Mouse (Mus musculus): ENCODE measurements at regions not wholly inside any gene's neighbourhood (a gene's known extent, or its start where the extent isn't known, plus 50 kb on each side); places are given as distances from the start of the nearest gene placed in this dataset.
A peak's percentile ranks its signal among the peaks of the same experiment; 100 is the strongest.

DNA sequence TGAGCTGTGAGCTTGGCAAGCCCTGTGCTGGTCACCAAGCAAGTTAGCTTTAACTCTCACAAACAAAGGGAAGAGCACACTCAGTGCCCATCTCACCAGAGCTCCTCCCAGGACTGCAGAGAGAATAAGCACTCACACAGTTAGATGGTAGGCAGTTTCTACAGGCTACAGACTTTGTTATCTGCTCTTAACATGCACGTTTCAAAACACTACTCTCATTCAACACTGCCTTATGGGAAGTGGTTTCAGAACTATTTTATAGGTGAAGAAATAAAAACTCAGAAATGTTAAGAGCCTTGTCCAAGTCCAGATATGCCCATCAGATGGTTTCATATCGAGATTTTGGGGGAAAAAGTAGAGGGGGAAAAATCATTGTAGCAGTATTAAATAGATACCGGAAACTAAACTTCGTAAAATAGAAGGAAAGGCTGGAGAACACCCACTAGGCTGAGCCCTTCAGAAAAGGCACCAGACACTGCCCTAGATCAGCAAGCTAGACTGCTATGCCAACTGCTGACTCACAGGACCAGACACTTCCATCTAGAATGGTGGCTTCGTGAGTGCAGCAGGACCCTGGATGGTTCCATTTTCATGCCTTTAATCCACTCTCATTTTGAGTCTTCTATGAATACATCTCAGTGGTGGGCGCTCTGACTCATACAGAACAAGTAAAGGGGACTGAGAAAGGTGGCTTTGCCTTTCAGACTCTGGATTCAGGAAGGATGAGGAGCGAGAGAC lies 51.3 kb upstream of the Serbp1 start:
- no peak for DNase-seq (ENCODE audit: low spot score)

DNA sequence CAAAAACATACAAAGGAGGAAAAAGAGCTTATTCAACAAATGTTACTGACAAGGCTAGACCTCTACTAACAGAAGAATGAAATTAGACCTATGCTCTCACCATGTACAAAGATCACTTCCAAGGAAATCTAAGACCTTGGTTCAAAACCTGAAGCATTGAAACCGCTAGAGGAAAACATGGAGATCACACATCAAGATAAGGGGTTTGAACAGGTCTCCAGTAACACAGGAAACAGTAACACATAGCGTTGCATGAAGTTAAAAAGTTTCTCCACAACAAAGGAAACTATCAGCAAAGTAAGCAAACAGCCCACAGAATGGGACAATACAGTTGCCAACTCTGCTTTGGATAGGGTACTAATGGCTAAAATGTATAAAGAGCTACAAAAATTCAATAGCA lies 53.3 kb upstream of the Serbp1 start:
- no peak for DNase-seq (ENCODE audit: low spot score)

DNA sequence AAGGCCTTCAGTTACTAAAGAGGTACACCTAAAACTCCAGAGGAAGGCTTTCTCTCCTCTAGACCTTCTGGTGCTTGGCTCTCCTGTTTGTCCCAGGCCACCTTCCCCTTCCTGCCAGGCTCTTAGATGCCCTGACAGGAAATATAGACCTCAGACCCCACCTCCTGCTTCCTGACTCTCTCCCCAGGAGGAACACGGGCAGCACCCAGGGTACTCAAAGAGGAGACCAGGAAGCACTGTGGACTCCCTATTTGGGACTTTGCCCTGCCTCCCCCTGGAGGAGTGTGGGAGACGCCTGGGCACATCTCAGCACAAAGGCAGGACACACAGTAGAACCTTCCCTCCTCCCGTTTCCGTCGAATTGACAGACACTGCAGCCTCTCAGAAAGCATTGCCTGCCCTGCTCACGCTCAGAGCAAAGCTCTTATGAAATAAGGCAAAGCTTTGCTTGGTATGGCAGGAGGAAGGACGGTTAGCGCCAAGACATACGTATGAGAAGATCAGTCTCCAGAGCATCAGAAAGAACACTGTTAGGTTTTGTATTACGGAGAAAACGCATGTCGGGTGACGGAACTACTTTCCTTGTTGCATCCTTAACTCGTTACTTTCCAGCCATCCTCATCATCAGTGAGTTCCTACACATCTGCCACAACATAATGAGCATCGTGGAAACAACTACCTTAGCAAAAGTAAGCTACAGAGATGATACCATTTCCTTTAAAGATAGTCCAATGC lies 54.3 kb upstream of the Serbp1 start:
- DNase-seq (ENCODE audit: low spot score) = no peak

DNA sequence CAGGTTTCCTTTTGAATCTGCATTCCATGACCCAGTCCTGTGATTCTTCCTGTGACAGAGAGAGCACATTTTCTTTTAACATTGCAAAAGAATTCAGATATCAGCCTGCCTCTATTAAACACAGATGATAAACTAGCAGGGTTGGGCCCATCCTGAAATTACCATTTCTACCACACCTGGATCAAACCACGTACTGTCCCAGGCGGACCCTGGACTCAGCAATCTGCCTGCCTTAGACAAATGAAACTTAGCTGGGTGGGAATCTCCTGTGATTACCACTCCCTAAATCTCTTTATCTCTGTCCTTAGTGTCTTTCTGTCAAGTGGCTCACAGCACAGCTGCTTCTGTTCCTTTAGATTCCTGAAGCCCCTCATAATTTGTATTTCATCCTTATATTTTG lies 55.5 kb upstream of the Serbp1 start:
- no peak for DNase-seq (ENCODE audit: low spot score)

DNA sequence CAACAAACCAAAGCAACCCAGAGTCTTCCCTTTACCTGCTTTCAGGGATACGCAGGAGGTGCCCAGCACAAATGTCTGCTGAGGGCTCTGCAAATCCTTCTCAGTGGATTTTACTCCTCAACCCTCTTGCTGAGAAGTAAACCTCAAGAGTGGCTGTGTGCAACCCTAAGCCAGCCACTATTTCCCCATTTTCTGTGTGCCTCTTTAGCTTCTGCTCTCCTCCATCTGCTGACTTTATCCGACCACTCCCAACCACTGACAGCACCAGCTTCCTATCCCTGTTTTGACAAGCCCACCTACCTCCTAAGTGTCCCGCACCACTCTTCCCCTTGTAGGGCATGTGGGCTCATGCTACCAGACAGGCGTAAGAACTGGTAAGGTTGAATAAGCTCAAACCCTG lies 56.5 kb upstream of the Serbp1 start:
- DNase-seq (ENCODE audit: low spot score) = no peak

DNA sequence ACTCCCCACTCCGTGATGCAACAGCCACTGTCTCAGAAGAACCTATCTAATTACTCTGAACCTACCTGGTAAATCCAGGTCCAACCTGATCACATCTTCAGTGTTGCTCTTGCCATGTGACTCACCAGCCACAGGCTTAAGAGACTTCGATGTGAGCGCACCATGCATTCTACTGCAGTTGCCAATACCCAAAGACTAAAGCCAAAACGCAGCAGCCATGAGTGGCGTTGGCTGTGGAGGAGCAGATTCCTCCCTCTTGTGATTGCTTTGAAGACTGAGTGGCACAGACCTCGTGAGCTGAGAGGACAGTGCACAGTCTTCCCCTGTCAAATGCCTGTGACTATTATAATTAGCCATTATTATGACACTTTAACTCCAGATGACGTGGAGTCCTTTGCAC lies 58.6 kb upstream of the Serbp1 start:
- DNase-seq (ENCODE audit: low spot score) = no peak

DNA sequence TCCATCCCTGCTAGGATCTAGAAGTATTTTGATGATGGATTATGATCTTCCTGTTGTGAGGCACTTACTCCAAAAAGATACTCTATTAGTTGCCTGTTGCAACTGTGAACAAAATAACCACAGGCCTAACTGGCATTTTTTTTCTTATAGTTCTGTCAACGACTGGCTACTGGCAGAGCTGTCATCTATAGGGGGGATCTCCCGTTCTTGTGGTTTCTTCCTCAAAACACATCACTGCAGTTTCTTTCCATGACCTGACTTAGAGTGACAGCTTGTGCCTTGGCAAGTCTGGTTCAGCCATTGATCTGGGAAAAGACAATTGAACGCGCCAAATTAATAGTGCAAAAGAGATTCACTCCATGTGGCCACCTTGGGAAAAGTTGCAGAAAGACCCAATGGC lies 59.4 kb upstream of the Serbp1 start:
- DNase-seq (ENCODE audit: low spot score) = no peak

DNA sequence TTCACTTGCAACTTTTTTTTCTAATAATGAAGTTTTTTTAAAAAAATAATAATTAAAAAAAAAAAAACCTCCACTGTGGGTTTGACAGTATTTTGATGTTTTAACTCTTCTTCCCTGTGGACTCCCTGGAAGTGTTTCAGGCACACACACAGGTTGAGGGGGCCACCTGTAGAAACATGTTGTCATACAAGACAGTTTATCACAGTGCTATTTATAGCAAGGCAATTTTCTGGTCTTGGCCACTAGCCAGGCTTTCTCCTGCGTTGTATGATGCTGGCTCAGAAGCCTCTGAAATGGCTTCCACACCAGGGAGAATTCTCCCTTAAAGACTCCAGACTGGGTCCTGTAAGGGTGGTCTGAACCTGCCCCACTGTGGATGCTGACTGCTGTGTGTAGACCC lies 59.9 kb upstream of the Serbp1 start:
- DNase-seq (ENCODE audit: low spot score) = no peak

DNA sequence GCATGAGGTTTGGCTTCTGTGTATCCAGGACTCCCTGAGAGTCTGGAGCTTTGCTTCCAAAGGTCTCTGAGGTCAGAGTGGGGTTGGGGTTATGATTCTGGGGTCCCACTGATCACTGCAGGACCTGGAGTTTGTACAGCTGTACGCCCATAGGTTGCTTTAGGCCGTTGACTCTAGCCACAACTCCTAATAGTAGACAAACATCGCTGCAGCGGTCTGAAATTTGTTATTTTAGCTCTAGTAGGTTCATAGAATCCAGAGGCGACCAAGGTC lies 67.4 kb upstream of the Serbp1 start:
- no peak for DNase-seq (ENCODE audit: low spot score)

DNA sequence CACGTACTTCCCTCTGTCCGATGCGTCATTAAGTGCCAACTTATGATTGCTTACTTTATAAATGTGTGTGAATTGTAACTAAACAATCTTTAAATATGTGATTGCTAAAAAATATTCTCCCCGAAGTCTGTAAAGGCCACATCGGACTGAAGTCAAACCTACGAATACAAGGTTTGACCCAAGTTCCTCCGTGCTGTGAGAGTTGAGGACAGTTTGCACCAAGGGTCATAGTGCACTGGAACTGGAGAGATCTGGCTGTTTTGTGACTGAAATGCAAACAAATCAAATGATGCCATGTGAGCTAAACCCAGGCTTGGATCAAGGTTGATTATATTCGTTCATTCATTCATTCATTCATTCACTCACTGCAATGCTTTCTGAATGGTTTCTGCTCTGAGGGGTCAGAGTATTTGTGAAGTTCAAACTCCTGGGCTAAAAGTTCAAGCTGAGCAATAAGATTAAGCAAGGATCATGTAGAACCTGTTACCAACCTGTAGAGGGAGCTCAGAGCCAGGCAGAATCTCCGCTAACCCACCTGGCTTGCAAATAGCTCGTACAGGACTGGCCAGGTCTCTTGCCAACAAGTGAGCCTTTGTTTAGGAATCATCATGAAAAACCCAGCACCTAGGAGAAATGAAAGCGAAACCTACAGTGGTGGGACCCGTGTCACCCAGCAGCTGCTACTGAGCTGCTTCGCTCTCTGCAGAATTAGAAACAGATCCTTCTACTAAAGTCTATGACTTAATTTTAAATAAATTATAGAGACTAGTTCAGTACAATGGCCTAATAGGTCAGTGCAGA lies 67.9 kb upstream of the Serbp1 start:
- DNase-seq (ENCODE audit: low spot score) = peak; percentile 81

DNA sequence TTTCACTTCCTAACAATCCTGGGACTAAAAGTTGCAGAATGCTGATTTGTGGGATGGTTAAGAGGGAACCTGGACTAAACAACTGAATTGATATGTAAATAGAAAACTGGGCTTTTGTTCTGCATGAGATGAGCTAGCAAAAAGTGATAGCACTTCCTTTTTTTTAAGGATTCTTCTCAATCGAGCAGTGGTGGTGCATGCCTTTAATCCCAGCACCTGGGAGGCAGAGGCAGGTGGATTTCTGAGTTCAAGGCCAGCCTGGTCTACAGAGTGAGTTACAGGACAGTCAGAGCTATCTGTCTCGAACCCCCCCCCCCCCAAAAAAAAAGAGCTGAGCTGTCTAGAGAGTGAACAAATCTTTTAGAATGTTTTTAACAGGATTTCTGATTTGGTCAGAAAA lies 69.2 kb upstream of the Serbp1 start:
- no peak for DNase-seq (ENCODE audit: low spot score)

DNA sequence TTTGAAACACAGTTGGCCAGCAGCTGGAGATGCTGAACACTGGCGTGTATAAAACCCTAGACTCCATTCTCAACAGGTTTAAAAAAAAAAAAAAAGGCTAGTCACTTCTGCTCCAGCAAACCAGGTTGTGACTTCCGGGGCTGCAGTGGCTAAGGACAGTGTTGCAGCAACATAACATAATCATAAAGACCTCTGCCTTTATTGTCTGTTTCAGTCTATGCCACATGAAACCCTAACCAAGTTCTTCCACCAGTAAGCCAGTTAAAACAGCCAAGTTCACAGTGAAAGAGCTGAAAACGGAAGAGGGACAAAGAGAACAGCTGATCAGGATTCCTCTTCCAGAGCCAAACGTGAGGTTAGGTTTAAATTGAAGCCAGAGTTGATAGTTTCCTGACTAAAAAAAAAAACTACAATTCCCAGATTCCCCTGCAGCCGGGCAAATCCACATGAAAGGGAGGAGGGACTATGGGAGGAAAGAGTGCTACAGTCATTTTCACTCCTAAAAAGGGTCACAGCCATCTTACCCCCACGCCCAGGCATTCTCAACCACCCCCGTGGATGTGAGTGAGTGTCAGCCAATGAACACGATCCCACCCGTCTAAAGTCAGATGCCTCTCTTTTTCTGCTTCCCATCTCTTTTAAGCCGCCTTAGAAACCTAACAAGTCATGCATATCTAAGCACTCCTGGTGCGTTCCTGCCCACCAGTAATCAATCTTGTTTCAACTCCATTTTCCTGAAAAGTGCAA lies 69.8 kb upstream of the Serbp1 start:
- peak; percentile 65 for DNase-seq (ENCODE audit: low spot score)

DNA sequence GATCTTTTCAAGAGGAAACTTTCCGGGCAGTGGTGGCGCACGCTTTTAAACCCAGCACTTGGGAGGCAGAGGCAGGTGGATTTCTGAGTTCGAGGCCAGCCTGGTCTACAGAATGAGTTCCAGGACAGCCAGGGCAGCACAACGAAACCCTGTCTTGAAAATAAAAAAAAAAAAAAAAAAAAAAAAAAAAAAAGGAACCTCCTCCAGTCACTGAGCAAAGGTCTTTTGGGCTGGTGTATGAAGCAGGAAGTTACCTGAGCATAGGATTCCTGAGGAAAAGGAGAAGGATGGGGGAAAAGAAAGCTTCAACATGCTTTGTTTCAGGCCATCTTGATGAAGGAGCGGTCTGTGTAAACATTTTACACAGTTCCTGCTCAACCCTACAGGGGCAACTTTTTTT lies 72.9 kb upstream of the Serbp1 start:
- DNase-seq (ENCODE audit: low spot score) = no peak

DNA sequence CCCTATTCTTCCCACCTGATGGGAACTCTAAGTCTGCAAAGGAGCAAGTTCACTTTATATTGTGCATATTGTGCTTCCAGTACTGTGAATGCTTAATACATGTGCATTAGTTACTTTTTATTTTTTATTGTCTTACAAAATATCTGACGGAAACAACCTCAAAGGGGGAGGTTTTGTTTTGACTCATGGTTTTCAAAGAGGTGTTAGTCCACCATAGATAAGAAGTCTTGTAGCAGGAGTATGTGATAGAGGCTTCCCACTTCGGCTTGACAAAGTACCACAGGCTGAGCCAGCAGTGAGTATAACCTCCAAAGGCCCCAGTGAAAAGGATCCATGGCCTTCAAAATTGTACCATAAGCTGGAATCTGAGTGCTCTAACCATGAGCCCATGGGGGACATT lies 74.0 kb upstream of the Serbp1 start:
- DNase-seq (ENCODE audit: low spot score) = no peak

DNA sequence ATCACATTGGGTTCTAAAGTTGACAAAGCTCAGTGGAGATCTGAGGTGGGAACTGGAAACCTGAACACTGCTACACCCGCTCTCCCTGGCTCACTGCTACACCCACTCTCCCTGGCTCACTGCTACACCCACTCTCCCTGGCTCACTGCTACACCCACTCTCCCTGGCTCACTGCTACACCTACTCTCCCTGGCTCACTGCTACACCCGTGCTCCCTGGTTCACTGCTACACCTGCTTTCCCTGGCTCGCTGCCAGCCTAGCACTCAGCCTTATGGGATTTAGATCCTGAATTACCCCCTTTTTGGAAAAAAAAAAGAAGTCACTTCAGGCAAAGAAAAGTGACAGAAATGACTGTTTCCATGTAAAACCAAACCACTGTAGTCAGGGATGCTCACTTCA lies 75.2 kb upstream of the Serbp1 start:
- no peak for DNase-seq (ENCODE audit: low spot score)

DNA sequence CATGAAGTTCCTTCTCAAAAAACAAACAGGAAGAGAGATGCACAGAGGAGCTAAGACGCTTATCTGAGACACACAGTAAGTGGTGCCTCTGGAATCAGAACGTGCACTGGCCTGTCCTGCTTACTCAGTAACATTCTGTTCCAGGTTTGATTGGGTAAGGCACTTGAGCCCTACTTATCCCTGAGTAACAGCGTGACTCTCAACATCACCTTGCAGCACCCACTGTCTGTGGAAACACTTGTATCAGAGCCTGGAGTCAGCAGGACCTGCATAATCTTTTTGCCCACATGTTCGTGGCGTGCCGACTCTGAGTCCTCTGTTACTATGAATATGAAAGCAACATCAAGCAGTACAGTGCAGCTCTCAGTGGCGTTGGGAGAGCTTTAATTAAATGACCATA lies 76.4 kb upstream of the Serbp1 start:
- no peak for DNase-seq (ENCODE audit: low spot score)

DNA sequence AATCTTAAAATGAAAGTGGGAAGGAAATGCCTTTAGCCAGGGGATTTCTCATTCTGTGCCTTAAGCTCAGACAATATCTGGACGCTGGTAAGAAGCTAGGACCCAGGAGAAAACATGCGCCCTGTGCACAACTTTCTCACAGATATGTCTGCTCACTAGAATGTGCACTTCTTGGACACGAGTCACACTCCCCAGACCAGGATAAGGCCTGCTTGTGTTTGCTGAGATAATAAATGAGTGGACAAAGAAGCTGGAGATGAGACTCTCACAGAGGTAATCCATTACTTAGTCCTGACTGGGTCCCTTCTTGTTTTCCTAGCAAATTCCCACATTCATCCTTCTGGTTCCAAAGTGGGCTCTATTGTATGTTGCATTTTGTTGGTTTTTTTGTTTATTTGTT lies 77.4 kb upstream of the Serbp1 start:
- no peak for DNase-seq (ENCODE audit: low spot score)

DNA sequence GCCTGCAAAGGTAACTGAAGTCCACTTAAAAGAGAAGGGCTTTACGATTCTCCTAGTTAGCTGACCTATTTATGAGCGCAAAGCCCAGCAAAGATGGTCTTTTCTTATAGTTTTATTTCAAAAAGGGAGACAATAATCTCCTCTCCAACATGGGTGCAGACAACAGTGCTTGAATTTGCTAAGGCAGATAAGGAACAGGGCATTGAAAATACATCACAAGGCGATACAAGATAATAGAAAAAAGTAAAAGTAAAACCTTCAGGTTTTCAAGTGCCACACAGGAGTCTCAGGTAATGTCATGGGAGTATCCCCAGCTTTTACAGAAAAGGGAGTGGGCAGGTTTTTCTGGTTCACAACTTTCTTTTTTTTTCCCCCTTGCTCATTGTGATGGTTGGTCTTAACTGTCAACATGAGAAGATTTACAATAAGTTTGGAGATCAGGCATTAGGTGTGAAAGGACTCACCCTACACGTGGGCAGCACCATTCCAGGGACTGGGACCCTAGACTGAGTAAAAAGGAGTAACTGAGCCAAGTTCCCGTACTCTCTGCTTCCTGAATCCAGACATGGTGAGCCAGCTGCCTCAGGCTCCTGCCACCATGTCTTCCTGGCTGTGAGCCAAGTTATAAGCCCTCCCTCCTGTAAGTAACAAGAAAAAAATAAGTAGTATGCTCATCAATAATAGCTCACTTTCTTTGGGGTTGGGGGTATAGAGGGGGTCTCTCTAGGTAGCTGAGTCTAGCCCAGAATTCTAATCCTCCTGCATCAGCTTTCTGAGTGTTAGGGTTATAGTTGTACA lies 78.1 kb upstream of the Serbp1 start:
- DNase-seq (ENCODE audit: low spot score) = no peak

DNA sequence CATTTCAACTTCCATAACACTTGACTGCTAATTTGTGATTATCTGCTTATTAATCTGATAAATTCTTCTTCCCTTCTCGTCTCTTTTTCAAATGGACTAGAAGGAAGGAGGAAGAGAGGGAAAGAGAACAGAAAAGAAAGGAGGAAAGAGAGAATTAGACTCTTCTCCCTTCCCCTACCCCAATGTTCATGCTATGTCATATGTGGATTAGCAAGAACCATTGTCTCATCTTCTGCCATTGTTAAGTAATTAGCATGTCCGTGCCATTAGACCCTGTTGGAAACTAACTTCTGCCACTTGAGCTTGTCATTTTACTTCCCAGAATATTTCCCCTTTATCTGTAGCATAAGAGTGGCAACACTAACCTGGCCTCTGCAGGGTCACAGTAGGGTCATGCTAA lies 78.8 kb upstream of the Serbp1 start:
- no peak for DNase-seq (ENCODE audit: low spot score)

DNA sequence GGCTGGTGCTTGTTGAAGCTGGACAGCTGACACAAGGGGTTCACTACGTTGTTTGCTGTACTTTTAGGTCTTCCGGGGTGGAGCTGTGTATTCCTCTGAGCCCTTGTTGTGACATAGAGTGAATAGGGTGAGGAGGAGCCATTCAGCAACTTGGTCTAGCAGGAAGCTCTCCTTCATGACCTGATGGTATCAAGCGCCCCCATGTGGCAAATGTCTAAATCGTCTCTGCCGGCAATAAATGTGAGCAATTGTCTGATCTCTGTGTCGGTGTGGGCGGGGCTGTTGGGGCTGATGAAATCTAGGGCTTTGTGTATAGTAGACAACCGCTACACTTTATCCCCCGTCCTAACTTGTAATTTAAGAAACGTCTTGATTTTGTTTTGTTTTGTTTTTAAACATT lies 79.2 kb upstream of the Serbp1 start:
- peak; percentile 89 for DNase-seq (ENCODE audit: low spot score)

DNA sequence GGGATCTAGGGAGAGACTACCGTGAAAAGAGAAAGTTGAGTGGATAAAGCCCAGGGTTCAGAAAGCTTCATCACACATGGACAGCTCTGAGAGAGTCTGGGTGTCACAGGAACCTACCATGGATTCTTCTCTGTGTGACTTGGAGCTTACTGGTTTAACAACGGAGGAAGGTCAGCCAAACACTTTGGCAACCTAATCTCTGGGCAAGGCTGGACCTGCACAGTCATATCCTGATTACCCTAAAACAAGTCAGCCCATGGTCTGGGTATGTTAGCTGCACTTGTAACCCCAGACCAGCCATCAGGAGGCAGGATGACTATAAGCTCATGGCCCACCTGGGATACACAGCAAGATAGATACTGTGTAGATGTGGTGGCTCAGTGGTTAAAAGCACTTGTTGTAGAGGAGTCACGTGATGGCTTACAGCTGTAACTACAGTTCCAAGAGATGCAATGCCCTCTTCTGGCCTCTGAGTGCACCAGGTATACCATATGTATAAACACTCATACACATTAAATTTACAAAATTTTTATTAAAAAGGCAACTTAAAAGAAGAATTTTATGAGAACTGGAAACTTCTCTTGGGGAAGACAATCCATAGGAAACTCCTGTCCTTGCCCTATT lies 85.0 kb upstream of the Serbp1 start:
- no peak for DNase-seq (ENCODE audit: low spot score)
